Mouse (Mus musculus) MEL (cell line): Measurements from ENCODE around the gene Arf4. TPM values are rescaled to one million over a fixed set of nuclear protein-coding genes. Genes with fewer than 3 reads are reported as not detected.

Source experiments
- DNase-seq: peaks from one replicate; pipeline ENCODE4 v3.0.0; 2011; ENCODE audit warnings: low read depth, low spot score
- H3K27ac ChIP-seq: 2 replicates; pipeline ENCODE4 v1.5.1; 2012; ENCODE audit warnings: low read depth, mild to moderate bottlenecking, control low read depth, low read length, moderate library complexity; ENCODE audit not compliant: control insufficient read depth
- H3K27me3 ChIP-seq, 2 experiments: fragments of 150-350 bp in 1 of 2; sonication (generic) in 1 of 2; 2 replicates each; pipeline ENCODE4 v1.6.1; 2012; ENCODE audit warnings: low read length in 2 of 2, mild to moderate bottlenecking in 2 of 2, improper control_type of control experiment in 1 of 2, moderate library complexity in 1 of 2; ENCODE audit not compliant: insufficient read depth in 2 of 2, control insufficient read depth in 1 of 2
- H3K36me3 ChIP-seq, 2 experiments: 2 replicates each; pipeline ENCODE4 v1.6.1; 2012 to 2014; ENCODE audit warnings: low read length in 2 of 2, improper control_type of control experiment in 1 of 2, inconsistent platforms in 1 of 2, mild to moderate bottlenecking in 1 of 2; ENCODE audit not compliant: insufficient read depth in 2 of 2, control insufficient read depth in 1 of 2
- H3K4me1 ChIP-seq, 2 experiments: fragments of 150-350 bp in 1 of 2; sonication (generic) in 1 of 2; 2 replicates each; pipeline ENCODE4 v1.6.1; 2012; ENCODE audit warnings: low read length in 2 of 2, improper control_type of control experiment in 1 of 2, mild to moderate bottlenecking in 1 of 2; ENCODE audit not compliant: insufficient read depth in 2 of 2, control insufficient read depth in 1 of 2
- H3K4me3 ChIP-seq, 2 experiments: fragments of 150-350 bp in 1 of 2; sonication (generic) in 1 of 2; 2 replicates each; pipeline ENCODE4 v1.5.1; 2012; ENCODE audit warnings: low read depth in 2 of 2, low read length in 2 of 2, mild to moderate bottlenecking in 2 of 2, moderate library complexity in 2 of 2, control low read depth in 1 of 2, improper control_type of control experiment in 1 of 2; ENCODE audit not compliant: control insufficient read depth in 1 of 2, insufficient read depth in 1 of 2
- H3K79me2 ChIP-seq: 2 replicates; pipeline ENCODE4 v1.6.1; 2012; ENCODE audit warnings: mild to moderate bottlenecking, low read length, moderate library complexity; ENCODE audit not compliant: control insufficient read depth, poor library complexity, insufficient read depth
- H3K9ac ChIP-seq: 2 replicates; pipeline ENCODE4 v1.6.1; 2012; ENCODE audit warnings: low read depth, mild to moderate bottlenecking, control low read depth, low read length, moderate library complexity; ENCODE audit not compliant: control insufficient read depth, poor library complexity, severe bottlenecking
- H3K9me3 ChIP-seq: fragments of 150-350 bp; sonication (generic); replicated peaks from 2 replicates; pipeline ENCODE4 v1.6.1; 2012; ENCODE audit warnings: mild to moderate bottlenecking, low read length, improper control_type of control experiment, moderate library complexity; ENCODE audit not compliant: insufficient read depth
- CTCF ChIP-seq, 3 experiments: IDR thresholded peaks in 2 of 3; conservative IDR thresholded peaks in 1 of 3; 2 replicates each; pipeline ENCODE4 v1.5.1; 2011 to 2012; ENCODE audit warnings: low read length in 3 of 3, low read depth in 2 of 3, mild to moderate bottlenecking in 2 of 3, improper control_type of control experiment in 1 of 3, inconsistent platforms in 1 of 3, mixed read lengths in 1 of 3, moderate library complexity in 1 of 3; ENCODE audit not compliant: control insufficient read depth in 1 of 3, insufficient read depth in 1 of 3, poor library complexity in 1 of 3, severe bottlenecking in 1 of 3
- EP300 ChIP-seq, 2 experiments: IDR thresholded peaks; 2 replicates each; pipeline ENCODE4 v1.6.1; 2011; ENCODE audit warnings: improper control_type of control experiment in 2 of 2, low read length in 2 of 2, low read depth in 1 of 2, mild to moderate bottlenecking in 1 of 2
- ETS1 ChIP-seq: IDR thresholded peaks from 2 replicates; pipeline ENCODE4 v1.6.1; 2012; ENCODE audit warnings: low read depth, mild to moderate bottlenecking, inconsistent platforms, low read length, improper control_type of control experiment, moderate library complexity
- GABPA ChIP-seq: IDR thresholded peaks from 2 replicates; pipeline ENCODE4 v1.6.1; 2012; ENCODE audit warnings: low read depth, mild to moderate bottlenecking, inconsistent platforms, low read length, improper control_type of control experiment, moderate library complexity
- GATA1 ChIP-seq: IDR thresholded peaks from 2 replicates; pipeline ENCODE4 v1.6.1; 2011; ENCODE audit warnings: low read depth, low read length, improper control_type of control experiment
- MAX ChIP-seq: IDR thresholded peaks from 2 replicates; pipeline ENCODE4 v1.6.1; 2011; ENCODE audit warnings: low read length, improper control_type of control experiment
- MAZ ChIP-seq: IDR thresholded peaks from 2 replicates; pipeline ENCODE4 v1.6.1; 2012; ENCODE audit warnings: low read depth, mild to moderate bottlenecking, inconsistent platforms, low read length, improper control_type of control experiment
- NELFE ChIP-seq: IDR thresholded peaks from 2 replicates; pipeline ENCODE4 v1.6.1; 2011; ENCODE audit warnings: low read depth, low read length, improper control_type of control experiment
- SIN3A ChIP-seq: IDR thresholded peaks from 2 replicates; pipeline ENCODE4 v1.6.1; 2012; ENCODE audit warnings: low read length, improper control_type of control experiment, inconsistent platforms
- SMC3 ChIP-seq: IDR thresholded peaks from 2 replicates; pipeline ENCODE4 v1.6.1; 2011; ENCODE audit warnings: low read depth, low read length, improper control_type of control experiment
- ZNF384 ChIP-seq: IDR thresholded peaks from 2 replicates; pipeline ENCODE4 v1.6.1; 2012; ENCODE audit warnings: low read depth, mild to moderate bottlenecking, inconsistent platforms, low read length, improper control_type of control experiment
- polyA plus RNA-seq, 2 experiments: library from polyadenylated mRNA; stranded (reverse) in 1 of 2; unstranded in 1 of 2; fragments of >175 nt in 1 of 2; fragments of >200 nt in 1 of 2; gene quantifications; 2 replicates each; pipeline versions ENCODE4 v1.2.1 to v1.2.4; 2012; ENCODE audit warnings: low replicate concordance in 2 of 2, low read depth in 1 of 2; ENCODE audit not compliant: insufficient read length in 2 of 2, insufficient read depth in 1 of 2, missing spikeins in 1 of 2
- total RNA-seq: library from RNA; depleted of rRNA; stranded (reverse); fragments of 300-350 nt; gene quantifications from 2 replicates; pipeline ENCODE4 v1.2.3, GENCODE M21; 2012

Gene Arf4
- total and polyA plus RNA-seq, 3 experiments, result 50.9 to 87.6 TPM; not detected in 1

- H3K4me1 ChIP-seq, result peaks cover 9 to 16% of the 10 kb centered on the region in 2 experiments
- H3K27me3 ChIP-seq, result no peaks in the 10 kb centered on the region; a peak in 1 of 4 replicates
- peak overlapping the region; percentile 33 to 37 for H3K4me3 ChIP-seq
- H3K79me2 ChIP-seq, result no peaks in the 10 kb centered on the region; the same call in 1 of the 2 replicates
- TF ChIP-seq CTCF (IDR thresholded peaks at IDR 0.05 in 2 of 3, conservative IDR thresholded peaks at IDR 0.05 in 1 of 3; ENCODE audit: control insufficient read depth in 1 of 3, insufficient read depth in 1 of 3, low read depth in 2 of 3, low read length in 3 of 3, poor library complexity in 1 of 3, severe bottlenecking in 1 of 3), result peak; percentile 9 to 47 (median 46); a peak in 5 of 6 replicates
- TF ChIP-seq ZNF384, result no peak
- peak overlapping the region; percentile 35; the same call in 1 of the 2 replicates for H3K9ac ChIP-seq
- no peaks in the 10 kb centered on the region for H3K9me3 ChIP-seq
- DNase-seq, result peak; percentile 72
- H3K27ac ChIP-seq, result peak overlapping the region; percentile 48; the same call in 1 of the 2 replicates
- H3K36me3 ChIP-seq, result peaks cover 0 to 20% of the 10 kb centered on the region in 2 experiments; a peak in 2 of 4 replicates
These were observed 37.5 kb downstream of the Arf4 start for GRCm38 (mm10) chr14:26675371-26675770.

GRCm38 (mm10) chr14:26675791-26676190, 37.9 kb downstream of the Arf4 start:
- DNase-seq, result peak; percentile 87
- H3K9me3 ChIP-seq, result no peaks in the 10 kb centered on the region
- H3K4me3 ChIP-seq, result peak overlapping the region; percentile 33 to 37; a peak in 3 of 4 replicates

GRCm38 (mm10) chr14:26690727-26691126, 52.9 kb downstream of the Arf4 start:
- no peak for DNase-seq
- peaks cover 9 to 20% of the 10 kb centered on the region in 2 experiments for H3K27me3 ChIP-seq
- no peak overlapping the region for H3K27ac ChIP-seq
- no peaks in the 10 kb centered on the region for H3K36me3 ChIP-seq
- H3K9me3 ChIP-seq, result no peaks in the 10 kb centered on the region
- H3K9ac ChIP-seq, result no peak overlapping the region
- no peaks in the 10 kb centered on the region for H3K79me2 ChIP-seq
- no peaks in the 10 kb centered on the region for H3K4me1 ChIP-seq
- no peak overlapping the region for H3K4me3 ChIP-seq
- TF ChIP-seq SMC3 (no peak), MAZ (no peak), NELFE (no peak)

More at GRCm38 (mm10) chr14:26675791-26676190, 37.9 kb downstream of the Arf4 start:
- Histone ChIP-seq H3K79me2 (no peaks in the 10 kb centered on the region), H3K27ac (peak overlapping the region; percentile 48; the same call in 1 of the 2 replicates), H3K36me3 (peaks cover 0 to 17% of the 10 kb centered on the region in 2 experiments; a peak in 2 of 4 replicates), H3K27me3 (no peaks in the 10 kb centered on the region; a peak in 1 of 4 replicates), H3K9ac (peak overlapping the region; percentile 35), H3K4me1 (peaks cover 9 to 16% of the 10 kb centered on the region in 2 experiments)
- 0 out of 2 replicates have a peak, but pooled peaks have one; percentile 28 for TF ChIP-seq SIN3A
- 0 out of 2 replicates have a peak, but pooled peaks have one; percentile 64 for TF ChIP-seq GABPA
- 0 out of 2 replicates have a peak, but pooled peaks have one; percentile 30 for TF ChIP-seq ETS1
- peak in 1 of 2 experiments; percentile 53; a peak in 2 of 4 replicates for TF ChIP-seq EP300 (IDR thresholded peaks at IDR 0.05; ENCODE audit: low read depth in 1 of 2, low read length in 2 of 2)
- no peak for TF ChIP-seq GATA1
- 0 out of 2 replicates have a peak, but pooled peaks have one; percentile 32 for TF ChIP-seq MAX
